ENCODE assay signal across 7 mouse cellular contexts in genomic region chr4:126147533-126148160, GRCm38 (mm10). TPM values are rescaled to one million over a fixed set of nuclear protein-coding genes. Genes with fewer than 3 reads are reported as not detected.
A peak's percentile ranks its signal among the peaks of the same experiment; 100 is the strongest.
DNase-seq lines count a peak whose midpoint lies in the region; ATAC-seq and TF ChIP-seq lines count a peak whose summit lies in the region.

Eva1b (plus strand) TSS chr4:126147744.

- 4% methylated on average over 24 of the region's 24 CpGs for WGBS in embryonic facial prominence, embryonic 13.5 days
- 9% methylated on average over 24 of the region's 24 CpGs for WGBS in heart, embryonic 15.5 days

- peak within 1 kb of the TSS; percentile 98 for H3K4me2 ChIP-seq in embryonic facial prominence, embryonic 13.5 days
- H3K4me2 ChIP-seq in heart, embryonic 15.5 days = peak within 1 kb of the TSS; percentile 67

- TF ChIP-seq POLR2A in testis, adult 2 months (IDR thresholded peaks at IDR 0.05; ENCODE audit: control insufficient read depth, low read depth, low read length) = no peak

- peak within 1 kb of the TSS; percentile 88 for H3K9ac ChIP-seq in embryonic facial prominence, embryonic 13.5 days
- peak within 1 kb of the TSS; percentile 70 for H3K9ac ChIP-seq in heart, embryonic 15.5 days

- H3K36me3 ChIP-seq in embryonic facial prominence, embryonic 13.5 days = peaks cover 20% of the 10 kb centered on the region
- H3K36me3 ChIP-seq in heart, embryonic 15.5 days = no peaks in the 10 kb centered on the region
- H3K36me3 ChIP-seq in testis, adult 2 months (ENCODE audit: control insufficient read depth, insufficient read depth, low read length) = no peaks in the 10 kb centered on the region

- H3K27ac ChIP-seq in embryonic facial prominence, embryonic 13.5 days = peak within 1 kb of the TSS; percentile 94
- H3K27ac ChIP-seq in heart, embryonic 15.5 days = peak within 1 kb of the TSS; percentile 86
- H3K27ac ChIP-seq in testis, adult 2 months (ENCODE audit: control insufficient read depth, insufficient read depth, low read depth, low read length) = peak within 1 kb of the TSS; percentile 26; the same call in 1 of the 2 replicates

- H3K27me3 ChIP-seq in embryonic facial prominence, embryonic 13.5 days = no peaks in the 10 kb centered on the region
- 0 out of 2 replicates have a peak, but pooled peaks cover 5% of the 10 kb centered on the region for H3K27me3 ChIP-seq in heart, embryonic 15.5 days
- H3K27me3 ChIP-seq in testis, adult 2 months (ENCODE audit: control insufficient read depth, insufficient read depth, low read length) = no peaks in the 10 kb centered on the region

- ATAC-seq in embryonic facial prominence, embryonic 13.5 days (ENCODE audit: insufficient number of reproducible peaks, insufficient read depth, low FRiP score, low TSS enrichment, low read depth) = 0 out of 2 replicates have a peak, but pooled peaks have one; percentile 6
- peak; percentile 48 for ATAC-seq in heart, embryonic 15.5 days (replicated peaks; ENCODE audit: insufficient number of reproducible peaks, insufficient read depth, low FRiP score, low read depth)

- peak; percentile 68 for DNase-seq in adrenal gland, adult 2 months
- DNase-seq in kidney, postnatal 10 days = peak; percentile 97
- DNase-seq in lung, postnatal 4 days = peak; percentile 89 to 95
- no peak for DNase-seq in B cell, adult 2 months

- H3K4me3 ChIP-seq in embryonic facial prominence, embryonic 13.5 days = peak within 1 kb of the TSS; percentile 77
- H3K4me3 ChIP-seq in heart, embryonic 15.5 days = peak within 1 kb of the TSS; percentile 64
- peak within 1 kb of the TSS; percentile 58 for H3K4me3 ChIP-seq in testis, adult 2 months (ENCODE audit: control insufficient read depth, low read depth, low read length)

- H3K9me3 ChIP-seq in embryonic facial prominence, embryonic 13.5 days = no peaks in the 10 kb centered on the region
- H3K9me3 ChIP-seq in heart, embryonic 15.5 days (replicated peaks) = no peaks in the 10 kb centered on the region

- H3K4me1 ChIP-seq in embryonic facial prominence, embryonic 13.5 days = peaks cover 47% of the 10 kb centered on the region
- H3K4me1 ChIP-seq in heart, embryonic 15.5 days (replicated peaks) = peaks cover 56% of the 10 kb centered on the region
- H3K4me1 ChIP-seq in testis, adult 2 months (ENCODE audit: control insufficient read depth, insufficient read depth, low read length) = peaks cover 17% of the 10 kb centered on the region

- TF ChIP-seq CTCF in testis, adult 2 months (IDR thresholded peaks at IDR 0.05; ENCODE audit: control insufficient read depth, insufficient read depth, insufficient replicate concordance, low read depth, low read length) = no peak

RNA-seq across cellular contexts. Expression of gene Eva1b, which starts in this region (rescaled TPM):
- 10 to 100 TPM; 13.3 to 35.0 TPM for total RNA-seq in adrenal gland, adult 2 months (2021)
- 111 and 156 TPM in 2 replicates for polyA plus RNA-seq in adrenal gland, adult 2 months (2012; rRNA removed)
- polyA plus RNA-seq in embryonic facial prominence, embryonic 13.5 days (2015; fragmentation: Nextera tagmentation; extraction: Ambion mirVana) = 70.2 and 78.2 TPM in 2 replicates
- 28.0 and 37.7 TPM in 2 replicates for polyA plus RNA-seq in heart, embryonic 15.5 days (2015; fragmentation: Nextera tagmentation; extraction: Ambion mirVana)
- polyA plus RNA-seq in testis, adult 2 months (2012; rRNA removed) = 5.4 and 6.2 TPM in 2 replicates

Comparison
In these comparisons a context has a peak if more than half of its experiments do, and no peak if none do; other contexts are left out.
1. DNase-seq: peak in adrenal gland, adult 2 months (single experiment), kidney, postnatal 10 days (single experiment) and lung, postnatal 4 days (2 of 2); none in B cell, adult 2 months (0 of 2).
2. H3K27ac ChIP-seq: peak in every context shown above with its lines; median percentile 94 in embryonic facial prominence, embryonic 13.5 days; 86 in heart, embryonic 15.5 days; 26 in testis, adult 2 months.
3. Peak in every context shown above with its lines, with median percentiles within 50 percentile points of each other: H3K4me3 ChIP-seq.